Mouse (Mus musculus): ENCODE results near the gene Gm21860.
A peak's percentile ranks its signal among the peaks of the same experiment; 100 is the strongest.
"Not testable (repeated sequence)": the region's sequence is repeated elsewhere in the genome, so short reads cannot be mapped to it uniquely, and the experiment has no call there.

The Gm21860 gene

DNA sequence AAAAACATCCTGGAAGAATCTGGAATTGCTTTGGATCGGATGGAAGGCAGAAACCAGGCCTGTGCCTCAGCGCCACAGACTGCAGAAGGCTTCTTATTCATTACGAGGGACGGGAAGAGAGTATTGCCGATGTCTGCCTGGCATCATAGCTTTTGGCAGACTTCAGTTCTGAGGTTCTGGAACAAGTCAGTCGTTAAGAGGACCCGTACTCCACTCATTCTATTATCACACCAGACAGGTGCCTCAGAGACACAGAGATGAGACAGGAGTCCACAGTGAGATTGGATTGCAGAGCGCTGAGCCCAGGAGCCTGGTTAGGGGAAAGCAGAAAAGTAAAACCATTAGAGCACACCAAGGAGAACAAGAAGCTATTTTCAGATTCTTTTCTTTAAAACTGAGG, at the start of gene Gm21860:
Gene Gm21860 (minus strand): TSS at position 101 of the 400 bp plus-strand sequence.
- not testable (repeated sequence) for DNase-seq (ENCODE audit: low read depth in 1 of 2, low spot score in 2 of 2)

DNA sequence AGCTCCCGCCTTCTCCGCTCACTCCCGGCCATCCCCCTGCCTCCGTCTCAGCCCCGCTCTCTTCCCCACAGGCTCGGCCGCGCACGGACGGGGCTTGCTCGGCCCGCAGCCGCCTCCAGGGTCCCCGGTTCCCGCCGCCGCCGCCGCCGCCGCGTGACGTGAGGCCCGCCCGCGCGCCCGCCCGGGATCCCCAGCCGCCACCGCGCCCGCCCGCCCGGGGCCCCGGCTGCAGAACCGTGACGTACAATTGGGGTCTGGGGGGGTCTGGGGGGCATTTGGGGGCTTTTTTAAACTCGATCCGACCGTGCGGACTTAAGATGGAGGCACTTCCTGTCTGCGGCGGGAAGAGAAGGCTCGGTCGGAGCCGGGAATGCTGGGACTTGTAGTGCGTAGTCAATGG, 29.8 kb upstream of the Gm21860 start, which contains the start of gene Gm47283:
Gene Gm47283 (plus strand): TSS at position 301 of the 400 bp plus-strand sequence.
- not testable (repeated sequence) for DNase-seq (ENCODE audit: low read depth in 1 of 2, low spot score in 2 of 2)

DNA sequence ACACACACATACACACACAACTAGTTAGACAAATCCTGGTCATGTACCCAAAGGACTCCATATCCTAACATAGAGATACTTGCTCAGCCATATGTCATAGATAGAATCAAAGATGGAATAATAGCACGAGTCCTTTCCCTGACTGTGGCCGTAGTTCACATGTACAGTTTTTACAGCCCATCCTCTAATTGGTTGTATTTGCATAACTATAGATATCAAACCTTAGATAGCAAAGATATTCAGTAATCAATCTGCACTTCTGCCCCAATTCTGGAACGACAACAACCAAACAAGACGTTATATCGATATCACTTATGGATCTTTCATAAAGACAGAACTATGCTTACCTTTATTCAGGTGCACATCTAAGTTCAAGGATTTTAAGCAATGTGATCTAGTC, 9.4 kb downstream of the Gm21860 start:
- DNase-seq (ENCODE audit: low read depth in 1 of 2, low spot score in 2 of 2): not testable (repeated sequence)

DNA sequence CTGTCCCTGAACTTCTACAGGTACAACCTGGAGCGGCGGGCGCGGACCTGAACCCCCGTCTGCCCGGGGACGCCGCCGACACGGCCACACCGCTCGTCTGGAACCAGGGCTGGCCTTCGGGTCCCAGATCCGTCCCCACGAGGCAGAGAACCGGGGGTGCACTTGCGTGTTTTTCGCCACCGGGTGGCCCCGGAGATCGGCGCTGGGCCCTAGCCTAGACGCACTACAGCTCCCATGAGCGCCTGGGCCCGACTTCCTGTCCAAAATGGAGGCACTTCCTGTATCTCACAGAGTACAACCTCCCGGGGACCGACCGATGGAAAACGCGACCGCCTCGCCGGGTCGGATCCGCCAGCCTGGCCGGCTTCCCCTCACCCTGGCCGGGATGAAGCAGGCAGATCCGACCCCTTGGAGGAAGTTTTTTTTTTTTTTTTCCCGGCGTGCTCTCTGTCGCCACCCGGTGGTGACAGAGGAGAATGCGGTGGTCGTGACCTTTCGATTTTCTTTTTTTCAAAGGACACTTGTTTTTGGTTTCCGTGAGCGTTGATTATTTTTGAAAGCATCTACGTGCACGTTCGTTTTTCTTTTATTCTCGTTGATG, 10.1 kb downstream of the Gm21860 start:
- DNase-seq (ENCODE audit: low read depth in 1 of 2, low spot score in 2 of 2): peak; percentile 78 to 94

DNA sequence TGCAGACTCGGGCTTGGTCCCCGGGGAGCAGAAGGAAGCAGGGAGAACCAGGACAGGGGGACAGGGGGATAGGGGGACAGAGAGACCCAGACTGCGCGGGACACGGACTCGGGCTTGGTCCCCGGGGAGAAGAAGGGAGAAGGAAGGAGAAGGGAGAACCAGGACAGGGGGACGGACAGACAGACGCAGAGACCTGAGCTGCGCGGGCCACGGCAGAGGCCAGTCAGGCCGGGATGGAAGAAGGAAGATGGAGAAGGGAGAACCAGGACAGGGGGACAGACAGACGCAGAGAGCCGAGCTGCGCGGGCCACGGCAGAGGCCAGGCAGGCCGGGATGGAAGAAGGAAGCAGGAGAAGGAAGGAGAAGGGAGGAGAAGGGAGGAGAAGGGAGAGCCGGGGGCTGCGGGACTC, 10.8 kb downstream of the Gm21860 start:
- no peak for DNase-seq (ENCODE audit: low read depth in 1 of 2, low spot score in 2 of 2)

DNA sequence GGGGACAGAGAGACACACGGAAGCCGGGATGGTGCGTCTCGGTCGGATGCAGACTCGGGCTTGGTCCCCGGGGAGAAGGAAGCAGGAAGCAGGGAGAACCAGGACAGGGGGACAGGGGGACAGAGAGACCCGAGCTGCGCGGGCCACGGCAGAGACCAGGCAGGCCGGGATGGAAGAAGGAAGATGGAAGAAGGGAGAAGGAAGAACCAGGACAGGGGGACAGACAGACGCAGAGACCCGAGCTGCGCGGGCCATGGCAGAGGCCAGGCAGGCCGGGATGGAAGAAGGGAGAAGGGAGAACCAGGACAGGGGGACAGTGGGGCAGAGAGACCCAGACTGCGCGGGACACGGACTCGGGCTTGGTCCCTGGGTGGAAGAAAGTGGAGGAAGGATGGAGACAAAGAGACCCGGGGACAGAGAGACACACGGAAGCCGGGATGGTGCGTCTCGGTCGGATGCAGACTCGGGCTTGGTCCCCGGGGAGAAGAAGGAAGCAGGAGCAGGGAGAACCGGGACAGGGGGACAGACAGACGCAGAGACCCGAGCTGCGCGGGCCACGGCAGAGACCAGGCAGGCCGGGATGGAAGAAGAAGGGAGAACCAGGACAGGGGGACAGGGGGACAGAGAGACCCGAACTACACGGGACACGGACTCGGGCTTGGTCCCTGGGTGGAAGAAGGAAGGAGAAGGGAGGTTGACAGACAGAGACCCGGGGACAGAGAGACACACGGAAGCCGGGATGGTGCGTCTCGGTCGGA, 11.4 kb downstream of the Gm21860 start:
- DNase-seq (ENCODE audit: low read depth in 1 of 2, low spot score in 2 of 2): not testable (repeated sequence)

DNA sequence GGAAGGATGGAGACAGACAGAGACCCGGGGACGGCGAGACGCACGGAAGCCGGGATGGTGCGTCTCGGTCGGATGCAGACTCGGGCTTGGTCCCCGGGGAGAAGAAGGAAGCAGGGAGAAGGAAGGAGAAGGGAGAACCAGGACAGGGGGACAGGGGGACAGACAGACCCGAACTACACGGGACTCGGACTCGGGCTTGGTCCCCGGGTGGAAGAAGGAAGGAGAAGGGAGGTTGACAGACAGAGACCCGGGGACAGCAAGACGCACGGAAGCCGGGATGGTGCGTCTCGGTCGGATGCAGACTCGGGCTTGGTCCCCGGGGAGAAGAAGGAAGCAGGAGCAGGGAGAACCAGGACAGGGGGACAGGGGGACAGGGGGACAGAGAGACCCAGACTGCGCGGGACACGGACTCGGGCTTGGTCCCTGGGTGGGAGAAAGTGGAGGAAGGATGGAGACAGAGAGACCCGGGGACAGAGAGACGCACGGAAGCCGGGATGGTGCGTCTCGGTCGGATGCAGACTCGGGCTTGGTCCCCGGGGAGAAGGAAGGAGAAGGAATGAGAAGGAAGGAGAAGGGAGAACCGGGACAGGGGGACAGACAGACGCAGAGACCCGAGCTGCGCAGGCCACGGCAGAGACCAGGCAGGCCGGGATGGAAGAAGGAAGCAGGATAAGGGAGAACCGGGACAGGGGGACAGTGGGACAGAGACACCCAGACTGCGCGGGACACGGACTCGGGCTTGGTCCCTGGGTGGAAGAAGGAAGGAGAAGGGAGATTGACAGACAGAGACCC, 12.2 kb downstream of the Gm21860 start:
- DNase-seq (ENCODE audit: low read depth in 1 of 2, low spot score in 2 of 2): not testable (repeated sequence)

DNA sequence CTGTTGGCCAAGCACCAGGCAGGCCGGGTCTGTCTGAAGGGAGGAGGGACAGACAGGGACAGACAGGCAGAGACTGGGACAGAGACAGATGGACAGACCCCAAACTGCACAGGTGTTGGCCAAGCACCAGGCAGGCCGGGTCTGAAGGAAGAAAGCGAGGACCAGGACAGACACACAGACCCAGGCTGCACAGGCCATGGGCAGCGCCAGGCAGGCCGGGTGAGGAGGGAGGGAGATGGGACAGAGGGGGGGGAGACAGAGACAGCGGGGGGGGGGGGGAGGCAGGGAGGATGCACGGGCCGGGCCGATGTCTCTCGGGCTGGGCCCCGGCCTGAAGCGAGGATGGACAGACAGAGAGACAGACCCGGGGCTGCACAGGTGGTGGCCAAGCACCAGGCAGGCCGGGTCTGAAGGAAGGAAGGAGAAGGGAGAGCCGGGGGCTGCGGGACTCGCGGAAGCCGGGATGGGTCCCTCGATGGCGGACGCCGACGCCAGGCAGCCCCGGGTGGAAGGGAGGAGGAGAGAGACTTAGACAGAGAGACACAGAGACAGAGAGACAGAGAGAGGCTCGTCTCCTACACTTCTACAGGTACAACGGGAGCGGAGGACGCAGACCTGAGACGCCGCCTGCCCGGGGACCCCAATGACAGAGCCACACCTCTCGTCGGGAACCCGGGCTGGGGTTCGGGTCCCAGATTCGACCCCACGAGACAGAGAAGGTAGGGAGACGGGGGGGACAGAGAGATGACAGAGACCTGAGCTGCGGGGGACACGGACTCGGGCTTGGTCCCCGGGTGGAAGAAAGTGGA, 13.0 kb downstream of the Gm21860 start:
- DNase-seq (ENCODE audit: low read depth in 1 of 2, low spot score in 2 of 2): not testable (repeated sequence)

DNA sequence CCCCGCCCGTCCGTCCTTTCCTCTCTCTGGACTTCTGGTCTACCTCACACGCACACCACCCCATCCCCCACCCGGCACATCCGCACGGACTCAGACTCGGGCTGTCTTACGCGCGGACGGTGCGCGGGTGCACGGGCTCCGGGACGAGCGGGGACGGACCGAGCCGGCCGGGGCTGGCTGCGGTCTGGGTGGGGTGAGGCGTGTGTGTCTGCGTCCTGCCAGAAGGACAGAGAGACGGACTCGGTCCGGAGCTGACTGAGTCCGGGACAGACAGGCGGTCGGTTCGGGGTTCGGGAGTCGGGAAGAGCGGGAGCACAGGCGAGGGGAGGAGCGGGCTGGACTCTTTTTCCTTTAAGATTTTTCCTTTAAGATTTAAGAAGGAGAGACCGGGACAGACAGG, 13.6 kb downstream of the Gm21860 start:
- DNase-seq (ENCODE audit: low read depth in 1 of 2, low spot score in 2 of 2): not testable (repeated sequence)

DNA sequence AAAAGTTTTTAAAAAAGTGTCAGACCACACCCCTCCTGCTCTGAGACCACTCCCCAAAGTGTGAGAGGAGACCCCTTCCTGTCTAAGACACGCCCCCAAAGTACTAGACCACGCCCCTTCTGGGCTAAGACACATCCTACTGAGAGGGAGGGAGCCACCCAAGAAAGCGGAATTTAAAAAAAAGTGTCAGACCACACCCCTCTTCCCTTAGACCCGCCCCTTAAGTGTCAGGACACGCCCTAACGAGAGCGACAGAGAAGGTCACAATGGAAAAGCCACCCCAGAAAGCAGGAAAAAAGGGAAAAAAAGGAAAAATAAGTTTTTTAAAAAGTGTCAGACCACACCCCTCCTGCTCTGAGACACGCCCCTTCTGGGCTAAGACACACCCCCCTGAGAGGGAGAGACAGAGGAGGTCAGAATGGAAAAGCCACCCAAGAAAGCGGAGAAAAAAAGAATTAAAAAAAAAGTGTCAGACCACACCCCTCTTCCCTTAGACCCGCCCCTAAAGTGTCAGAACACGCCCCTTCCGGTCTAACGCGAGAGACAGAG, 14.5 kb downstream of the Gm21860 start:
- DNase-seq (ENCODE audit: low read depth in 1 of 2, low spot score in 2 of 2): peak; percentile 40 to 70

DNA sequence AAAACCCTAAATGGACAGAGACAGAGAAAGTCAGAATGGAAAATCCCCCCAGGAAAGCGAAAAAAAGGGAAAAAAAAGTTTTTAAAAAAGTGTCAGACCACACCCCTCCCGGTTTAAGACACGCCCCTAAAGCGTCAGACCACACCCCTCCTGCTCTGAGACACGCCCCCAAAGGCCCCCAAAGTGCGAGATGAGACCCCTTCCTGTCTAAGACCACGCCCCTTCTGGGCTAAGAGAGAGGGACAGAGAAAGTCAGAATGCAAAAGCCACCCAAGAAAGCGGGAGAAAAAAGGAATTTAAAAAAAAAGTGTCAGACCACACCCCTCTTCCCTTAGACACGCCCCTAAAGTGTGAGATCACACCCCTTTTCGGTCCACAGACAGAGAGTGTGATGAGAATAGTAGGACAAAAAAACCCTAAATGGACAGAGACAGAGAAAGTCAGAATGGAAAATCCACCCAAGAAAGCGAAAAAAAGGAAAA, 15.0 kb downstream of the Gm21860 start:
- DNase-seq (ENCODE audit: low read depth in 1 of 2, low spot score in 2 of 2): not testable (repeated sequence)

DNA sequence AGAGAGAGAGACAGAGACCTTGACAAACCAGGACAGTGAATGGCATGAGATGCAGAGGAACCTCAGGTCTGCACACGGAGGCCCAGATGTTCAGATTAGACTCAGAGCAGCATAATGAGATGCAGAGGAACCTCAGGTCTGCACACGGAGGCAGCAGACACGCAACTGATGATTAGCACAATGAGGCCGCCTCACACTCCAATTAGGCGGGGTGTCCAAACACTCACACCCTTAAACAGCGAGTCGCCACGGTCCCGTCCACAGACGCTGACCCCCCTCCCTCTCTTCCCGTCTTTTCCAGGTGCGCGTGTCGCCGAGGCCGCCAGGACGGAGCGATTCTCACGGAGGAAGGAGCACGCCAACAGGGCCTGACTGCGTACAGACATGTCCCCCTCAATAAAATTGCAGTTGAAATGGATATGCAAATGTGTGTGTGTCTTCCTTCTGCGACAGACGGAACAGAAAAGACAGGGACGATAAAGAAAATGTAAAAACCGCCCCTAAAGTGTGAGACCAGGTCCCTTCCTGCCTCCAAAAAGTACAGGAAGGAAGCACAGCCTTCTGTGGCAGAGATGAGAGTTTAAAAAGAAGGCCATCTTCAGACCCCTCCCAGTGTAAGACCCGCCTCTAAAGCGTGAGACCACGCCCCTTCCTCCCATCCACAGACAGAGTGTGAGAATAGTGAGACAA, 15.6 kb downstream of the Gm21860 start:
- DNase-seq (ENCODE audit: low read depth in 1 of 2, low spot score in 2 of 2): not testable (repeated sequence)

DNA sequence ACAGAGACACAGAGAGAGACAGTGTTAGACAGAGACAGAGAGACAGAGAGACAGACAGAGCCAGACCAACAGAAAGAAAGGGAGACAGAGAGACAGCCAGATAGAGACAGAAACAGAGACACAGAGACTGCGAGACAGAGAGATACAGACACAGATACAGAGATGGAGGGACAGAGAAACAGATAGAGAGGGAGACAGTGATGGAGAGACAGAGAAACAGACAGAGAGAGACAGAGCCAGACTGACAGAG, 16.3 kb downstream of the Gm21860 start:
- no peak for DNase-seq (ENCODE audit: low read depth in 1 of 2, low spot score in 2 of 2)

DNA sequence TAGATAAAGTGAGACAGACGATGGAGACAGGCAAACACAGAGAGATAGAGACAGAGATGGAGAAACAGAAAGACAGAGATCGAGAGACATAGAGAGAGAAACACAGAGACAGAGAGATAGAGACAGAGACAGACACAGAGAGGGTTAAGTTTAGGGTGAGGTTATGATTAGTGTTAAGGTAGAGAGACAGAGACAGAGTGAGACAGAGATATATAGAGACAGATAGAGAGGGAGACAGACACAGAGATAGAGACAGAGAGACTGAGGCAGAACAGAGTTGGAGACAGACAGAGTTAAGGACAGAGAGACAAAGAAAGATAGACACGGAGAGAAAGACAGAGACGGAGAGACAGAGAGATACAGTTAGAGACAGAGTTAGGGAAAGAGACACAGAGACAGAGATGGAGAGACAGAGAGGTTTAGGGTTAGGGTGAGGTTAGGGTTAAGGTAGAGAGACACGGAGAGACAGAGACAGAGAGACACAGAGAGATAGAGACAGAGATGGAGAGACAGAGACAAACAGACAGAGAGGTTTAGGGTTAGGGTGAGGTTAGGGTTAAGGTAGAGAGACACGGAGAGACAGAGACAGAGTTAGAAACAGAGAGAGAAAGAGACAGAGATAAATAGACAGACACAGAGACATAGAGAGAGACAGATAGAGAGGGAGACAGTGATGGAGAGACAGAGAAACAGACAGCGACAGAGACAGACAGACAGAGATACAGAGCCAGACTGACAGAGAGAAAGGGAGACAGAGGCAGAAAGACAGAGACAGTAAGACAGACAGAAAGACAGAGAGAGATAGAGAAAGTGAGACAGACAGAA, 16.8 kb downstream of the Gm21860 start:
- DNase-seq (ENCODE audit: low read depth in 1 of 2, low spot score in 2 of 2): no peak

DNA sequence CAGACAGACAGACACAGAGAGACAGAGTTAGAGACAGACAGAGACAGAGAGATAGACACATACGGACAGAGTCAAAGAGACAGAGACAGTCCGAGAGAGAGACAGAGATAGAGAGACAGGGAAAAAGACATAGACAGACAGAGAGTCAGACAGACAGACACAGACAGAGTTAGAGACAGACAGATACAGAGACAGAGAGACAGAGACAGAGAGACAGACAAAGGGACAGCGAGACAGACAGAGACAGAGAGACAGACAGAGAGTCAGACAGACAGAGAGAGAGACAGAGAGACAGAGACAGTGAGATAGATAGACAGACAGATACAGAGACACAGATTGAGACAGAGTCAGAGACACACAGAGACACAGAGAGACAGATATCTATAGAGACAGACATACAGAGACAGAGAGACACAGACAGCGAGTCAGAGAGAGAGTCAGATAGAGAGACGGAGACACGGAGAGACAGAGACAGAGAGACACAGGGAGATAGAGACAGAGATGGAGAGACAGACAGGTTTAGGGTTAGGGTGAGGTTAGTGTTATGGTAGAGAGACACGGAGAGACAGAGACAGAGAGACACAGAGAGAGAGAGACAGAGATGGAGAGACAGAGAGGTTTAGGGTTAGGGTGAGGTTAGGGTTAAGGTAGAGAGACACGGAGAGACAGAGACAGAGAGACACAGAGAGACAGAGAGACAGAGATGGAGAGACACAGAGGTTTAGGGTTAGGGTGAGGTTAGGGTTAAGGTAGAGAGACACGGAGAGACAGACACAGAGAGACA, 18.2 kb downstream of the Gm21860 start:
- not testable (repeated sequence) for DNase-seq (ENCODE audit: low read depth in 1 of 2, low spot score in 2 of 2)

DNA sequence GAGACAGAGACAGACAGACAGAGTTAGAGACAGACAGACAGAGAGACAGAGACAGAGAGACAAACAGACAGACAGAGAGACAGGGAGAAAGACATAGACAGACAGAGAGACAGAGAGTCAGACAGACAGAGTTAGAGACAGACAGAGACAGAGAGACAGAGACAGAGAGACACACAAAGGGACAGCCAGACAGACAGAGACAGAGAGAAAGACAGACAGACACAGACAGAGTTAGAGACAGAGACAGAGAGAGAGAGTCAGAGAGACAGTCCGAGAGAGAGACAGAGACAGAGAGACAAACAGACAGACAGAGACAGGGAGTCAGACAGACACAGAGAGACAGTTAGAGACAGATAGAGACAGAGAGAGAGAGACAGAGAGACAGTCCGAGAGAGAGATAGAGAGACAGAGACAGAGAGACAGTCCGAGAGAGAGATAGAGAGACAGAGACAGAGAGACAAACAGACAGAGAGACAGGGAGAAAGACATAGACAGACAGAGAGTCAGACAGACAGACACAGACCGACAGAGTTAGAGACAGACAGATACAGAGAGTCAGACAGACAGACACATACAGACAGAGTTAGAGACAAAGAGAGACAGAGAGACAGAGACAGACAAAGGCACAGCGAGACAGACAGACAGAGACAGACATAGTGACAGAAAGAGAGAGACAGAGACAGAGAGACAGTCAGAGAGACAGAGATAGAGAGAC, 19.3 kb downstream of the Gm21860 start:
- DNase-seq (ENCODE audit: low read depth in 1 of 2, low spot score in 2 of 2): not testable (repeated sequence)

DNA sequence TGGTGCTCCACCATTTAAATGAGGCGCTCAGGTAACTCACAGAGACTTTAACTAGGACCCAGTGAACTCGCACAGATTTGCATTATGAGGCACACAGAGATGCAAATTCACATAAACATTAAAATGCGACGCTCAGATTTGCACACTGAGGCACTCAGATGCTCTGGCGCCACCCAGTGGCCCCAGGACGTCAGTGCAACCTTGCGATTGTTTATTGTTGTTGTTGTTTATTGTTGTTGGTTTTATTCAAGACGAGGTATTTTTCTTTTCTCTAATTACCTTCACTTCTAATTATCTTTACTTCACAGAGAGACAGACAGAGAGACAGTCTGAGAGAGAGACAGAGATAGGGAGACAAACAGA, 20.3 kb downstream of the Gm21860 start:
- DNase-seq (ENCODE audit: low read depth in 1 of 2, low spot score in 2 of 2): not testable (repeated sequence)
